Mouse (Mus musculus) erythroblast, embryonic 14.5 days (primary cell): ENCODE measurements around the gene Ubqln4. TPM values are rescaled to one million over a fixed set of nuclear protein-coding genes. Genes with fewer than 3 reads are reported as not detected.

Experiments
- H3K27me3 ChIP-seq: 2 replicates; pipeline ENCODE4 v1.6.1; 2012; ENCODE audit warnings: inconsistent platforms; ENCODE audit not compliant: control insufficient read depth
- H3K36me3 ChIP-seq: 2 replicates; pipeline ENCODE4 v1.6.1; 2012; ENCODE audit warnings: mild to moderate bottlenecking, inconsistent platforms; ENCODE audit not compliant: control insufficient read depth
- H3K4me1 ChIP-seq: 2 replicates; pipeline ENCODE4 v1.6.1; 2012; ENCODE audit warnings: inconsistent platforms; ENCODE audit not compliant: control insufficient read depth
- H3K4me3 ChIP-seq: replicated peaks from 2 replicates; pipeline ENCODE3; 2012; ENCODE audit warnings: moderate library complexity, mild to moderate bottlenecking, inconsistent platforms
- H3K9me3 ChIP-seq: 2 replicates; pipeline ENCODE4 v1.6.1; 2012; ENCODE audit warnings: low read length, inconsistent platforms, mixed read lengths; ENCODE audit not compliant: control insufficient read depth
- GATA1 ChIP-seq: IDR thresholded peaks from 2 replicates; pipeline ENCODE4 v1.6.1; 2012; ENCODE audit warnings: low read length, inconsistent platforms, mixed read lengths
- TAL1 ChIP-seq: IDR thresholded peaks from 3 replicates; pipeline ENCODE4 v1.6.1; 2012; ENCODE audit warnings: low read length, inconsistent platforms, mixed read lengths
- polyA plus RNA-seq: library from polyadenylated mRNA; stranded (reverse); fragments of >175 nt; gene quantifications from 2 replicates; pipeline ENCODE4 v1.2.3, GENCODE M21; 2012

The Ubqln4 gene
- polyA plus RNA-seq, 1 experiment, result 2.6 TPM

DNA sequence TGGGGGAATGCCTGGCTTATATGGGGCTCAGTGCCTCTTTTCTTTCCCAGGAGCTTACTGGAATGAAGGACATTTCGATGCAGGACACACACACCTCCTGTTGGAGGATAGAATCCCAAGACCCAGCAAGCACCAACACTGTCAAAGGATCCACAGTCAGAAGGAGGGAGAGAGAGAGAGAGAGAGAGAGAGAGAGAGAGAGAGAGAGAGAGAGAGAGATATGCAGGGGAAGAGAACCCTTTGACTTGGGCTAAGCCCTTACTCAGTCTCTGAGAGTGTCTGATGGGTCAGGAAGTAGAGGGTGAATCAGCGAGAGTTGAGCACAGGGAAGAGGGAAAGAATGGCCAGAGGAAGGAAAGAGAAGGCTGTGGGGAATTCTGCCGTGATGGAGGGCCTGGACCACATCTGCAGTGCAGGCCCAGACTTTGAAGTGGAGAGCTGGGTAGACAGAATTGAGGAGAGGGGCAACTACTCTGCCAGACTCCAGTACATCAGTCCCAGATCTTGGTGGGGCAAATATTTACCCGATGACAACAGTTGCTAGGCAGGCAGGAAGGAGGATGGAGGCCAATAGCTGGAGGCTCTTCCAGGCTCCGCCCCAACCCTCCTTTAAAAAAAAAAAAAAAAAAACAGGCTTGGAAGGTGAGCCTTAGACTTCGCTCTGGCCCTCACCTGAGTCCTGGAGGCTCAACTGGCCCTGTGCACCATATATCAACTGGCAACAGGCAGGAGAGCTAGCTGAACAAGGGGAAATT is 41.2 kb upstream of the Ubqln4 start:
- Histone ChIP-seq H3K4me1 (peaks cover 44% of the 10 kb centered on the region), H3K36me3 (no peaks in the 10 kb centered on the region), H3K4me3 (no peak overlapping the region), H3K27me3 (peaks cover 24% of the 10 kb centered on the region), H3K9me3 (no peaks in the 10 kb centered on the region)
- TF ChIP-seq TAL1 (no peak), GATA1 (no peak)

DNA sequence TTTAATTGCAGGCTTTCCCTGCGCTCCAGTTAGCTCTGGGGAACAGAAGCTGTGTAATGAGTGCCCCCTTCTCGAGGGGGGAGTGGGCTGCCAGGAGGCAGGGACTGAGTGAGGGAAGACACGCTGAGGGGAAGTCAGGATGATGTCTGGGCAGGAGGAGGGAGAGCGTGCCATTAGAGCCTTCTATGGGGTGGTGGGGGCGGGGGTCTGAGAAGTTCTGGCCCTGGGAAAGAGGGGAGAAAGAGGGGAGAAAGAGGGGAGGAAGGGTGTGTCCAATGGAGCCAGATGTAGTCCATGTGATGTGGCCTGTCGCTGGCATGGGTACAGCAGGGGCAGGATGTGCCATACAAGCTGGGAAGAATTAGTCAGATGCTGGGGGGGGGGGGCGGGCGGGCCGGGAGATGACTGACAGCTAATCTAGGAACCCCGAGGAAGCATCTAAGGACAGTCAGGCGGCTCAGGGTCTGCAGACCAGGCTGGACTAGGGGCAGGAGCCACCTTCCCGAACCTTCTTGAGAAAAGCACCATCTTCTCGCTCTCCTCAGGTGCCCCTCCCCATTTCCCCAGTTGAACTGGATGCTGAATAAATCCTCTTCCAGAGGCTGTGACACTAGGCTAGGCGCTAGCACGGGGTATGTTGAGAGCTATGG is 40.5 kb upstream of the Ubqln4 start:
- H3K4me1 ChIP-seq, result peaks cover 39% of the 10 kb centered on the region
- H3K36me3 ChIP-seq, result no peaks in the 10 kb centered on the region
- peaks cover 26% of the 10 kb centered on the region for H3K27me3 ChIP-seq
- H3K4me3 ChIP-seq, result no peak overlapping the region
- TF ChIP-seq GATA1 (no peak), TAL1 (no peak)
- H3K9me3 ChIP-seq, result no peaks in the 10 kb centered on the region

DNA sequence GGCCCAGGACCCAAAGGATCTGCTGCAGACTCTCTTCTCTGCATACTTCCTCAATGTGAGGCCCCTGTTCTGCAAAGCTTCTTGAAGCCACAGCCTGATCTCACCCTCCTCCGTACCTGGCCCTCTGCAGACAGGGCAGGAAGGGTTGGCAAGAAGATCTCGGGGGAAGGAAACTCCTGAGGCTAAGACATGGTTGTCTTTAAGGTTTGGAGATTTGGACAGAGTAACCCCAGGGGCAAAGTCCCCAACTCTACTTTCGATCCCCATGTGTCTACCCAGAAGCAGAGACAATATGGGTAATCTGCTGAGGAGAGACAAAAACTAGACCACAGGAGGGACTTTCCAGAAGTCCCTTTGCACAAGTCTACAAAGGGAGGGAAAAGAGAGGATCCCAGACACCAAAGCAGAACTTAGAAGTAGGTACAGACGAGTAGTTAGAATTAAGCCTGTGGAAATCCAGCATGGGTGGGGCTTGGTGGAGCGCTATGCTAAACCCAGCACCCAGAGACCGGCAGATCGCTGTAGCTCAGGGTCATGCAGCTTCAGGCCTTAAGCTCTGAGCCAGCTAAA is 39.9 kb upstream of the Ubqln4 start:
- Histone ChIP-seq H3K36me3 (no peaks in the 10 kb centered on the region), H3K27me3 (peaks cover 28% of the 10 kb centered on the region), H3K9me3 (no peaks in the 10 kb centered on the region), H3K4me3 (no peak overlapping the region), H3K4me1 (peaks cover 34% of the 10 kb centered on the region)
- TF ChIP-seq GATA1 (no peak), TAL1 (no peak)

DNA sequence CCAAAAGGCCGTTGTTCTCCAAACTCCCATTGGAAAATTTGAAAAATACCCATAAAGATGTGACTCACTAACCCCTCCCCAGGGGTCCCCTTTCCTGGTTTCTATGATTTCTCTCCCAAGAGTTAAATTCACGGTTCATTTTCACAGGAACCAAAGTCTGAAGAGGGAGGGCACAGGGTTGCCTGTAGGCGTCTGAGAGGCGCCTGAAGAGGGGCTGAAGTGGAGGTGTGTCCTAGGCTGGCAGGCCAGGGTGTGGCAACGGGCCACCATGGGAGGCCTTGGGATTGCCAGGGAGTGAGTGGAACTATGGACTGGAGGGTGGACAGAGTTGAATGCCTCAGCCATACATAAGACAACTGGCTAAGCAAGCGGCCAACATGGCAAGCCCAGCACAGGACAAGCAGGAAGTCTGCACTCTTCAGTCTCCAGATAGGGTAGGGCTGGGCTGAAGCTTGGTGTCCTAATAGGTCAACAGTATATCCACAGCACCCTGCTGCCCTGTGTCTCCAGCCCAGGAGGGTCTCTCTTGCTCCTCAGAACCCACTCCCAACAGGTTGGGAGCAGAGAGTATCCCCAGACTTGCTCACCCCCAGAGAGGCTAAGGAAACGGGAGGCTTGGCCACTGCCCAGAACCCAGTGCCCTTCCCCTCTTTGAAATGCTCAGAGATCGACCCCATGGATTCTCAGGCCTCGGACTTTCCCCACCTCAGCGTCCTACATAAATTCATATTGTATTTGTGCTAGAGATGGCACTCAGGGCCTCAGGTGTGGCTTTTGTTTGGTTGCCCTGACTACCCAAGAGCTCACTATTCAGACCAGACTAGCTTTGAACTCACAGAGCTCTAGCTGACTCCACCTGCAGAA is 39.1 kb upstream of the Ubqln4 start:
- Histone ChIP-seq H3K36me3 (no peaks in the 10 kb centered on the region), H3K4me1 (peaks cover 28% of the 10 kb centered on the region), H3K9me3 (no peaks in the 10 kb centered on the region), H3K27me3 (peaks cover 28% of the 10 kb centered on the region), H3K4me3 (no peak overlapping the region)
- TF ChIP-seq GATA1 (no peak), TAL1 (no peak)

DNA sequence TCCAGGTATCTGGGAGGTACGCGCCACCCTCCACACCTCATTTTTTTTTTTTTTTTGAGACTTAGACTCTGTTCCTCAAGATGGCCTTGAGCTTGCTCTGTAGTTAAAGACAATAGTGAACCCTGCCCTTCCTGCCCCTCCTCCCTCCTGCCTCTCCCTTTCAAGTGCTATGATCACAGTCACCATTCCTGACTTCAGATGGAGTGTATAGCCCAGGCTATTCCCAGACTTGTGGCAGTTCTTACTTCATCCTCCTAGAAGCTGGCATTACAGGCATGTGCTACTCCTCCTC is 38.5 kb upstream of the Ubqln4 start:
- Histone ChIP-seq H3K4me3 (no peak overlapping the region), H3K9me3 (no peaks in the 10 kb centered on the region), H3K36me3 (no peaks in the 10 kb centered on the region), H3K4me1 (peaks cover 22% of the 10 kb centered on the region), H3K27me3 (peaks cover 28% of the 10 kb centered on the region)
- TF ChIP-seq TAL1 (no peak), GATA1 (no peak)

DNA sequence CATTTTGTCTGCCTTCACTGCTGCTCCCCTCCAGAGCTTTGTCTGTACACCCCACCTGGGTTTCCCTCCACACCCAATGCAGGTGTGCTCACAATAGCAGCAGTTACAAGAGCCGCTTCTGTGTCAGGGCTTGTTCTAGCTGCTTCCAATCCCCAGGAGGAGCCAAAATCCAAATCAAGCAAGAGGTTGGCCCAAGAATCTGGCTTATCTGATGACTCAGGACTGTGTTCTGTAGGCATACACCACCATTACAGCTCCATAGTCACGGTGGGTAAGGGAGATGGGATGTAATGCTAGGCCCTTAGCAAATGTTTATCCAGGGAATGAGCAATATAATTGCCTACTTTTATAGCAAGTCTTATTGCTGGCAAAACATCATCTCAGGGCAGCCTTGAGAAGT is 37.2 kb upstream of the Ubqln4 start:
- H3K9me3 ChIP-seq, result no peaks in the 10 kb centered on the region
- H3K4me1 ChIP-seq, result peaks cover 13% of the 10 kb centered on the region
- H3K27me3 ChIP-seq, result peaks cover 27% of the 10 kb centered on the region
- TF ChIP-seq GATA1, result no peak
- TF ChIP-seq TAL1, result no peak
- H3K4me3 ChIP-seq, result no peak overlapping the region
- no peaks in the 10 kb centered on the region for H3K36me3 ChIP-seq

DNA sequence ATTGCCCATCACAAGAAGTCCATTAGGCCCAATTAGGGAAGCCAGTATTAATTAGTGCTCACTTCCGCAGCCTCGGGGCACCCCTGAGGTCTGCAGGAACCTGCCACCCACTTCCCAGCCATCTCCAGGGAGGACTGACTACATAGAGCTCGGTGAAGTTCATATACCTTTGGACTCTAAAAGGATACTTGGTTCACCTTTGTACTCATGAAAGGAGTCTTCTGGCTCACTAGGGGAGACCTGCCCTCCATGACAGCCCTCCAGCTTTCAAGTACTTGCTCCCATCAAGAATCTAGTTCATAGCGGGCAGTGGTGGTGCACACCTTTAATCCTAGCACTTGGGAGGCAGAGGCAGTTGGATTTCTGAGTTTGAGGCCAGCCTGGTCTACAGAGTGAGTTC is 35.1 kb upstream of the Ubqln4 start:
- Histone ChIP-seq H3K4me1 (peaks cover 10% of the 10 kb centered on the region), H3K9me3 (no peaks in the 10 kb centered on the region)

DNA sequence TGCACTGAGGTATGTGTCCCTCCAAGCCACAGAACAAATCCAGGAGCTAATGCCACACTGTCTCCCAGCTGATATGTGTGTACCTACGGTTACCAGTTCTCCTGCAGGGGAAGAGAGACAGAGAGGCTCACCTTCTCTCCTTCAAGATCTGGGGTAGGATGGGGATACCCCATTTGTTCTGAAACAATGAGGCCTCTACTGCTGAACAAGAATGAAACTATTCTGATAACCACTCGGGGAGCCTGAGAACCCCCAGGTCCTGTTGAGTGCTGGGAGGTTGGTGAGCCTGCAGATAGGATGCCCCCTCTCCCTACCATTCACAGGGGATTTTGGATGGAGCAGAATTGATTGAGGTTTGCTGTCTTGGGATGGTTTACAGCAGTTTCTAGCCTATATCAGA is 33.5 kb upstream of the Ubqln4 start:
- no peak overlapping the region for H3K4me3 ChIP-seq
- H3K36me3 ChIP-seq, result no peaks in the 10 kb centered on the region
- TF ChIP-seq TAL1 (no peak), GATA1 (no peak)
- H3K4me1 ChIP-seq, result peaks cover 2% of the 10 kb centered on the region; the same call in 1 of the 2 replicates
- peaks cover 4% of the 10 kb centered on the region for H3K27me3 ChIP-seq
- H3K9me3 ChIP-seq, result no peaks in the 10 kb centered on the region

More for the DNA sequence above, 35.1 kb upstream of the Ubqln4 start:
- Histone ChIP-seq H3K4me3 (no peak overlapping the region), H3K27me3 (peaks cover 11% of the 10 kb centered on the region), H3K36me3 (no peaks in the 10 kb centered on the region)
- TF ChIP-seq TAL1, result no peak
- TF ChIP-seq GATA1, result no peak

DNA sequence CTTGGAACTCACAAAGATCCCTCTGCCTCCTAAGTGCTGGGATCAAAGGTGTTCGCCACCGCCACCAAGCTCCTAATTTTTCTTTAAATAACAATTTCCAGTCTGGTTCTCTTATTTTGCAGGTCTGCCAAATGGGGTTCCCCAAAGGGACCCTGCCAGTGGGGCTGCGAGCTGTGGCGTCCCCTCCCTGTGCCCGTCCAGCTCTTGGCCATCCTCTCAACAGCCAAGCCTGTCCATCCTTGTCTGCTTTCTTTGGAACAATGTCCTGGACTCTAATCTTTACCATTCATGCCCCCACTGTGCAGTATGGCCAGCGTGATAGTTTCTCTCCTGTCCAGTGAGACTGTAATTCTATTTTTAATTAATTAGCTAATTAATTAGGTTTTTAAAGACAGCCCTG is 32.4 kb upstream of the Ubqln4 start:
- no peak for TF ChIP-seq GATA1
- no peak for TF ChIP-seq TAL1

More for the DNA sequence above, 32.4 kb upstream of the Ubqln4 start:
- H3K4me3 ChIP-seq, result no peak overlapping the region
- peaks cover 5% of the 10 kb centered on the region for H3K4me1 ChIP-seq
- no peaks in the 10 kb centered on the region for H3K9me3 ChIP-seq
- H3K36me3 ChIP-seq, result no peaks in the 10 kb centered on the region
- peaks cover 4% of the 10 kb centered on the region for H3K27me3 ChIP-seq
